Mouse (Mus musculus) embryonic facial prominence, embryonic 14.5 days (tissue): ENCODE measurements around the gene Ankrd7. TPM values are rescaled to one million over a fixed set of nuclear protein-coding genes. Genes with fewer than 3 reads are reported as not detected.

ENCODE experiments used
- ATAC-seq: fragments of 200-750 bp; cut with Nextera tagmentation; 2 replicates; pipeline ENCODE4 v1.8.0; 2017; ENCODE audit warnings: low read depth, moderate number of reproducible peaks, moderate TSS enrichment
- DNase-seq: peaks from one replicate; pipeline ENCODE4 v3.0.0-alpha.2; 2015; ENCODE audit warnings: low spot score
- H3K27ac ChIP-seq: fragments of 300-500 bp; sonication (generic); replicated peaks from 2 replicates; pipeline ENCODE4 v1.5.1; 2014; ENCODE audit warnings: low read depth, mild to moderate bottlenecking, low read length, moderate library complexity
- H3K27me3 ChIP-seq: fragments of 300-500 bp; sonication (generic); replicated peaks from 2 replicates; pipeline ENCODE4 v1.6.1; 2014; ENCODE audit warnings: low read length; ENCODE audit not compliant: control insufficient read depth, insufficient read depth
- H3K36me3 ChIP-seq: fragments of 300-500 bp; sonication (generic); 2 replicates; pipeline ENCODE4 v1.6.1; 2014; ENCODE audit warnings: low read length, mixed read lengths; ENCODE audit not compliant: control insufficient read depth, insufficient read depth
- H3K4me1 ChIP-seq: fragments of 300-500 bp; sonication (generic); 2 replicates; pipeline ENCODE4 v1.6.1; 2014; ENCODE audit warnings: antibody characterized with exemption, low read length; ENCODE audit not compliant: control insufficient read depth, insufficient read depth
- H3K4me2 ChIP-seq: fragments of 300-500 bp; sonication (generic); 2 replicates; pipeline ENCODE4 v1.6.1; 2014; ENCODE audit warnings: low read depth, mild to moderate bottlenecking, low read length, moderate library complexity, mixed read lengths
- H3K4me3 ChIP-seq: fragments of 300-500 bp; sonication (generic); 2 replicates; pipeline ENCODE4 v1.5.1; 2014; ENCODE audit warnings: low read depth, mild to moderate bottlenecking, low read length
- H3K9ac ChIP-seq: fragments of 300-500 bp; sonication (generic); 2 replicates; pipeline ENCODE4 v1.6.1; 2014; ENCODE audit warnings: low read depth, mild to moderate bottlenecking, low read length, moderate library complexity, mixed read lengths
- H3K9me3 ChIP-seq: fragments of 300-500 bp; sonication (generic); 2 replicates; pipeline ENCODE4 v1.6.1; 2016; ENCODE audit warnings: low read length; ENCODE audit not compliant: control insufficient read depth
- WGBS: fragments of 180-500 bp; shearing (Covaris S2); extraction: QIAGEN DNeasy Blood & Tissue Kit; methylation state at CpG from one replicate; pipeline ENCODE4 v1.1.7; 2014; 5-methylcytosine and 5-hydroxymethylcytosine counted together
- polyA plus RNA-seq: library from polyadenylated mRNA; unstranded; fragments of >200 nt; fragmentation: Nextera tagmentation; extraction: Ambion mirVana; gene quantifications from 2 replicates; pipeline ENCODE4 v1.2.1, GENCODE M21; 2014

Ankrd7 gene
- polyA plus RNA-seq, 1 experiment from 2014 or later: not detected

GRCm38 (mm10) chr6:18855323-18855722, 10.8 kb upstream of the Ankrd7 start:
- Histone ChIP-seq H3K9ac (no peak overlapping the region), H3K4me2 (no peak overlapping the region), H3K36me3 (peaks cover 64% of the 10 kb centered on the region), H3K4me3 (no peak overlapping the region), H3K4me1 (no peaks in the 10 kb centered on the region), H3K9me3 (no peaks in the 10 kb centered on the region), H3K27me3 (no peaks in the 10 kb centered on the region), H3K27ac (no peak overlapping the region)
- no peak for ATAC-seq
- DNase-seq: no peak

DNA sequence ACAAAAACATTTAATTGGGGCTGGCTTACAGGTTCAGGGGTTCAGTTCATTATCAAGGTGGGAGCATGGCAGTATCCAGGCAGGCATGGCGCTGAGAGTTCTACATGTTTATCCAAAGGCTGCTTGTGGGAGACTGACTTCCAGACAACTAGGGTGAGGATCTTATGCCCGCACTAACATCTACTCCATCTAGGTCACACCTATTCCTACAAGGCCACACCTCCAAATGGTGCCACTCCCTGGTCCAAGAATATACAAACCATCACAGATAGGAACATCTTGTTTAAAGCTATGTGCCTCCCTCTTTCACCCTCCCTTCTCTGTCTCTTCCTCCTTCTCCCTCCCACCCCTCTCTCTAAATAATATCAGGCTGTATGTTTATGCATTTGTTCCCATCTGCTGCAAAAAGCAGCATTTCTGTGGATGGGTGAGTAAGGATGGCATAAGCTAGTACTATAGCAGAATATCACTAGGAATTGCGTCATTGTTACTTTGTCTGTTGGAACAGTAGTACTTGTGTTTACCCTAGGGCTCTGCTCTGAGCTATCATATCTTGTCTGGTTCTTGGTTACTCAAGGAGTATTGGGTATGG, 9.5 kb upstream of the Ankrd7 start:
- Histone ChIP-seq H3K36me3 (peaks cover 56% of the 10 kb centered on the region), H3K4me2 (no peak overlapping the region), H3K4me1 (no peaks in the 10 kb centered on the region), H3K27ac (no peak overlapping the region), H3K9ac (no peak overlapping the region), H3K9me3 (no peaks in the 10 kb centered on the region; the same call in 1 of the 2 replicates), H3K4me3 (no peak overlapping the region), H3K27me3 (no peaks in the 10 kb centered on the region)
- ATAC-seq (no peak), DNase-seq (no peak)
- WGBS: 100% methylated on average over 3 of the region's 3 CpGs

GRCm38 (mm10) chr6:18889030-18889429, 22.9 kb downstream of the Ankrd7 start:
- no peak for DNase-seq
- no peaks in the 10 kb centered on the region for H3K27me3 ChIP-seq
- H3K4me1 ChIP-seq: no peaks in the 10 kb centered on the region
- no peaks in the 10 kb centered on the region for H3K36me3 ChIP-seq
- H3K27ac ChIP-seq: no peak overlapping the region
- no peak overlapping the region for H3K4me2 ChIP-seq
- H3K4me3 ChIP-seq: no peak overlapping the region
- no peaks in the 10 kb centered on the region for H3K9me3 ChIP-seq
- no peak for ATAC-seq
- WGBS: 60% methylated on average over 2 of the region's 2 CpGs
- no peak overlapping the region for H3K9ac ChIP-seq

GRCm38 (mm10) chr6:18894142-18894541, 28.0 kb downstream of the Ankrd7 start:
- H3K9ac ChIP-seq: no peak overlapping the region
- no peaks in the 10 kb centered on the region for H3K36me3 ChIP-seq
- DNase-seq (no peak), ATAC-seq (no peak)
- no peak overlapping the region for H3K4me2 ChIP-seq
- no peak overlapping the region for H3K4me3 ChIP-seq
- no peak overlapping the region for H3K27ac ChIP-seq
- H3K9me3 ChIP-seq: no peaks in the 10 kb centered on the region
- H3K27me3 ChIP-seq: no peaks in the 10 kb centered on the region
- no peaks in the 10 kb centered on the region for H3K4me1 ChIP-seq

GRCm38 (mm10) chr6:18907173-18907572, 41.1 kb downstream of the Ankrd7 start:
- no peak overlapping the region for H3K4me3 ChIP-seq
- H3K27ac ChIP-seq: no peak overlapping the region
- no peaks in the 10 kb centered on the region for H3K36me3 ChIP-seq
- ATAC-seq: no peak
- H3K27me3 ChIP-seq: no peaks in the 10 kb centered on the region
- no peak overlapping the region for H3K9ac ChIP-seq
- H3K4me1 ChIP-seq: no peaks in the 10 kb centered on the region
- DNase-seq: no peak
- no peaks in the 10 kb centered on the region for H3K9me3 ChIP-seq
- no peak overlapping the region for H3K4me2 ChIP-seq
- 74% methylated on average over 2 of the region's 2 CpGs for WGBS

- Histone ChIP-seq H3K36me3 (no peaks in the 10 kb centered on the region), H3K4me3 (no peak overlapping the region), H3K27ac (no peak overlapping the region), H3K4me2 (no peak overlapping the region), H3K27me3 (no peaks in the 10 kb centered on the region), H3K9me3 (no peaks in the 10 kb centered on the region), H3K4me1 (no peaks in the 10 kb centered on the region), H3K9ac (no peak overlapping the region)
- DNase-seq: peak; percentile 8
- WGBS: 76% methylated on average over 4 of the region's 4 CpGs
- ATAC-seq: no peak
These were observed 47.1 kb downstream of the Ankrd7 start for GRCm38 (mm10) chr6:18913179-18913578.

GRCm38 (mm10) chr6:18916021-18916420, 49.9 kb downstream of the Ankrd7 start:
- DNase-seq (peak; percentile 8), ATAC-seq (no peak)
- Histone ChIP-seq H3K4me1 (no peaks in the 10 kb centered on the region), H3K9me3 (no peaks in the 10 kb centered on the region), H3K27ac (no peak overlapping the region), H3K4me2 (no peak overlapping the region), H3K36me3 (no peaks in the 10 kb centered on the region), H3K9ac (no peak overlapping the region), H3K27me3 (no peaks in the 10 kb centered on the region), H3K4me3 (no peak overlapping the region)
- whole genome bisulfite sequencing: 51% methylated on average over 4 of the region's 4 CpGs

- no peak overlapping the region for H3K4me3 ChIP-seq
- ATAC-seq (no peak), DNase-seq (no peak)
- WGBS: 84% methylated on average over 4 of the region's 4 CpGs
- no peak overlapping the region for H3K4me2 ChIP-seq
- H3K9ac ChIP-seq: no peak overlapping the region
- no peaks in the 10 kb centered on the region for H3K36me3 ChIP-seq
- no peaks in the 10 kb centered on the region for H3K9me3 ChIP-seq
- H3K27ac ChIP-seq: no peak overlapping the region
- no peaks in the 10 kb centered on the region for H3K4me1 ChIP-seq
- no peaks in the 10 kb centered on the region for H3K27me3 ChIP-seq
These were observed 50.4 kb downstream of the Ankrd7 start for GRCm38 (mm10) chr6:18916471-18916870.
